Mouse (Mus musculus): ENCODE results near the gene Wscd2.

Wscd2 gene

DNA sequence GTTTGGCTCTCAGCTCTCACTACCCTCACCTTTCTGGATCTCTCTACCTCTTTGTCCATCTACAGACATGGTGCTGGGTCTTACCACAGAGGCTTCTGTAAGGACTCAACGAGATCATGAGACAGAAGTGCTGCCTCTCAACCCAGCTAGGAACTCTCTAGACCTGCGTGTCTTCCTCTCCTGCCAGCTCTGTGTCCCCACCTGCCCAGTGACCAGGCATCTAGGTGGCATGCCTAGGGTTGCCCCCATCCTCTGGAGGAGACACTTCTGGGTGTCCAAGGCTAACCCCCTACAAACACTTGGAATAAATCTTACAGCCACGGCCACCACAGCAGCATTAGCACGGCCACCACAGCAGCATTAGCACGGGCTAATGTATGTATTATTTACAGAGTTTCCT is 119.8 kb downstream of the Wscd2 start:
- in situ Hi-C loops (cut with MseI, MboI), result no loop called here

DNA sequence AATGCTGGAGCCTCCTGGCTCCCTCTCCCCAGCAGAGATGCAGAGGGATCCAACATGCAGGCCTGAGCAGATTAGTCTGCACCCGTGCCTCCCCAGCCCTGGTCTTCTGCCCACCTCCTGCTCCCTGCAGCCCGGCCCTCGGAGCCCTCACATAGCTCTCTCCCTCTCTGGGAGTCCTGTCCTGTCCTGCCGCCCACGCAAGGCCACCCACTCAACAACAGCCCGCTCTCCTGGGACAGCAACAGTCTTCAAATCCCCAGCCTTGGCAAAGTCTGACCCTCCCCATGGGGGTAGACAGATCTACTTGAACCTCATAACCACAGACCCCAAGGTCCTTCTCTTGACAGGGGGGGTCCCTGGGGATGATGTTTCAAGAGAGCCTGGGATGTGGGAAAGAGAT is 120.4 kb downstream of the Wscd2 start:
- in situ Hi-C loops (cut with MseI, MboI), result no loop called here

DNA sequence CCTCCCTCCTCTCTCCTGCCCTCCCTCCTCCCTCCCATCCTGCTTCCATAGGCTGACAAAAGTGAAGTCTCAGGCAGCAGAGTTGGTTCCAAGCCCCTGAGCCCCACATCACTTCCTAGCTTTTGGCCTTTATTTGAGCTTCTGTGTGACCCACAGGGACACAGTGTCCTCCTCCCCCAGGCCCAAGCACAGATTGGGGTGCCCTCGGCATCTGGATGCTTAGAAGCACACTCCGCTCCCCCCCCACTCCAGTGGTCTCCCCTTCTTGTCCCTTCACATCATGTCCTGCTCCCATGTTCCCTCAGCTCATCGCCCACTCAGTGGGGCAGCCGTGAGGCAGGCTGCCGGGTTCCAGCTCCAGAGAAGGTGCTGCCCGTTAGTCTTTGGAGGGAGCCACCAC is 121.0 kb downstream of the Wscd2 start:
- in situ Hi-C loops (cut with MseI, MboI), result no loop called here

DNA sequence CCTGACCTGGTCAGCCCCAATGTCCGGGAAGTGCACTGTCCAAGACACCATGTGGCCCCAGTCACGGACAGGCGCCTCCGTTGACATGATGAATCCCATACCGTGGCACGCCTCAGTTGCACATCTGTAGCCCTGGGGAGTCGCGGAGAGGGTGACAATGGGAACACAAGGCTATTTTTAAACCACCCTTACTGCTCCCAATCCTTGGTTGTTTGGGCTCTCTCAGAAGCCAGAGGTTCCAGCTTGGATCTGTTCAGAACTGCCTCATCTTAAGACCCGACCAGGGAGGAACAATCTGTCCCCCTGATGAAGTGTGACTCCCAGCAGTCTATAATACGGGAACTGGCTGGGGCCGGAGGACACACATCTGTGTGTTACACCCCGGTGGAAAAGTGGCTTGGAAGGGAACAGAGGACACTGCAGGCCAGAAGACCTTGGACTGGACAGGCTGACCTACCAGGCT is 121.7 kb downstream of the Wscd2 start:
- in situ Hi-C loops (cut with MseI, MboI), result no loop called here

DNA sequence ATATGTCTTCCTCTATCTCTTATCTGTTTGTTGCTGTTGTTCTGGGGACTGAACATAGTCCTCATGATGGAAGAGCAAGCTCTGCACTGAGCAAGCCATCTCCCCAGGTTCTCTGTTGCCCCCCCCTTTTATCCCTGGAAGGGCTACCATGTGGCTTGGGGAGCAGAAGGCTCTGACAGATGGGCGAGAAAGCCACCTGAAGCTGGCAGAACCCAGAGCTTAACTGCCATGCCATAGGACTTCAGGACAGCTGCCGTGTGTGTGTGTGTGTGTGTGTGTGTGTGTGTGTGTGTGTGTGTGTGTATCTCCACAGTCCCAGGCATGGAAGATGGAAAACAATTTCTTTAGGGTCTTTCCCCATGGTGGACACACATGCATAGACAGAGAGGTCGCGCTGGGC is 128.6 kb downstream of the Wscd2 start:
- in situ Hi-C loops (cut with MseI, MboI), result no loop called here

DNA sequence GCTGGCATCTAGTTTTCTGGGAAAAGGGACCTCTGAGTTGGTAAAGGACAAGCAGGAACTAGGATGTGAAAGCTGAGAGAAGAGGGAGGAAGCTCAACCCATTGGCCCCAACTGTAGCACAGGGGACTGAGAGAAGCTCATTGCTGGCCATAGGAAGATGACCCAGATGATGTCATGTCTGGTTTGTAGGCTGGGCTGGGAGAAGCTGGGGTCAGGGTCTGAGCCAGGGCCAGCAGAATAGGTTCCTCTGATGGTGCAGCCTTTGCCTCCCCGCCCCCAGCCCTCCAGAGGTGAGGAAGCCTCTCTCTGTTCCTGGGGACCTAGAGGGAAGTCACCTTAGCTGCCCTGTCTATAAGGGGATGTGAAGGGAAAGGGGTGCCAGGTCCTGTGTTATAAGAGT is 129.0 kb downstream of the Wscd2 start:
- in situ Hi-C loops (cut with MseI, MboI), result no loop called here

DNA sequence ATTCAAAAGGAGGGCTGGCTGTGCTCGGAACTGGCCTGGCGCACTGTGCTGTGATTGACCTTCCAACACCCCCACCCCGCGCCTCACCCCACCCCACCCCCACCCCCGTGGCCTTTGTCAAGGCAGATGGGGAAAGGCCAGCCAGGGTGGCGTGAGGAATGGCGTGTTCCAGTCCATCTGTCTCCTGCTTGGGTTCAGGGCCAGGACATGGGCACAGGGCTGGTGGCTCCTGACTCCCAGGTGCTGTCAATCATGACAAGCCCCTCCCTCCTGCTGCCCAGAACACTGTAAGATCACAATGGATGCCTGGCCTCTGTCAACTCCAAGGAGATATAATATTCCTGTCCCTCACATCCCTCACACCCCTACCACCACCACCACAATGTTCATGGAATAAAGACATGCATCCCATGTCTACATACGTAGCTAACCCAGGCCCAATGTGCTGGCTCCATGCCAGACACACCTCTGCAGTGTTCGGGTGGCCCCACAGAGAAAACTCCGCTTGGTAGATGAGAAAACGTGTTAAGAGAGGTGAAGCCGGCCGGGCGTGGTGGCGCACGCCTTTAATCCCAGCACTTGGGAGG is 130.1 kb downstream of the Wscd2 start:
- in situ Hi-C loops (cut with MseI, MboI), result no loop called here

DNA sequence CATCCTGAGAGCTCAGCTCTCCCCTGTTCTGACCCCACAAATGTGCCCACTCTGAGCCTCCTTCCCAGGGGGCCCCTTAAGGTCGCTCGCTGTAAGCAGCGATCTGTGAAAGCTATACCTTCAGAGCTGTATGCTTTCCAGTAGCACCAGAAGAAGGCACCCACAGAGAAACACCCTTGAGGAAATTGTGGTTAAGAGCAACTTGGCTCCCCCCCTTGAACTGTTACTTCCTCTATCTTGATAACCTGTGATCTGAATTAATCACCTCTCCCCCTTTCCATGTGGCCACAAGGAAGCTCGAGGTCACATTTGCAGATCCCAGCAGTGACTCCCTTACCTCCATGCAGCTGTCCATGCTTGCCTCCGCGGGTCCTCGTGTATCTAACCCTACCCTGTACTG is 130.9 kb downstream of the Wscd2 start:
- in situ Hi-C loops (cut with MseI, MboI), result no loop called here

DNA sequence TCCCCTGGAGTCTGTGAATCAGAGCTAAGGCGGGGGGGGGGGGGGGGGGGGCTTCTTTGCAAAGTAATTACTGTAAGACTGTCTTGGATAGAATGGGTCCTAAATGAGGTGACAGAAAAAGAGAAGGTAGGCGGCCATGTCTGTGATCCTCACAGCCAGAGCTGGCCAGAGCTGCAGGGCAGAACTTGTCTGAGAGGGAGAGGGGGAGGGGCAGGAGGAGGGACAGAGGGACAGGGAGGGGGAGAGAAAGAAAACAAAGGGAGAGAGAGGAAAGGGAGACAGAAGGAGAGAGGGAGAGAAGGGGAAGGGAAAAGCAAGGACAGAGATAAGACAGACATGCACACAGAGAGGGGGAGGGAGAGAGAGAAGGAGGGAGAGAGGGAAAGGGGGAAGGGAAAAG is 132.9 kb downstream of the Wscd2 start:
- in situ Hi-C loops (cut with MseI, MboI), result no loop called here

DNA sequence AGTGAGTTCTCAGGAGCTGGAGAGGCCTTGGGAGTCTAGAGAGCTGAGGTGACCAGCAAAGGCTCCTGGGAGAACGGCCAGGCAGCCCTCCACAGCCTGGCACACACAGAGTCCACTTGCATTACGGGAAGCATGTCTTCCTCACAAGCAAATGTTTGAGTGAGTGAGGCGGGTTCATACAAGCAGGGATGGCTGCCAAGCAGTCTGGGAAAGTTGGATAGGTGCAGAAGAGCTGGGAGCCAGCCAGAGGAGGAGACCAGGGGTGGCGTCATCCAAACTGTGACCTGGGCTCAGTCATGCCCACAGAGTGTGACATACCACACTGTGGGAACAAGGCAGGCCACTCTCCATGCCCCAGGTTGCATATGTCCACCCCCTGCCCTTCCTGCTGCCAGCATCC is 134.9 kb downstream of the Wscd2 start:
- in situ Hi-C loops (cut with MseI, MboI), result no loop called here

DNA sequence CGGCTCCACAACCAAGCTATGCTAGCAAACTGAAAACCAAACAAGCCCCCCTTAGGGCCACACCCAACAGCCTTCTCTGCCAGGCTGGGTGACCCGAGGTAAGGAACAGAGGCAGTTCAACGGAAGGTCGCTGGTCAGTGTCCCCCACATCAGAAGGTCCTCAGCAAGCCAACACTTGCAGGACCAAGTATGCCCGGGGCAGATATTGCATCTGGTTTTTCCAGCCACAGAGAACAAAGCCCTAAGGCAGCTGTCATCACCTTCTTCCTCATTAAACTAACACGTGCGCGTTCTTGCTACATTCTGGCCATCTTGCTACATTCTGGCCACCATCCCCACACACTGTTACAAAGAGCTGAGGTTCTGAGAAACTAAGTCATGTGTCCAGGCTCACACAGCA is 136.2 kb downstream of the Wscd2 start:
- in situ Hi-C loops (cut with MseI, MboI), result no loop called here

DNA sequence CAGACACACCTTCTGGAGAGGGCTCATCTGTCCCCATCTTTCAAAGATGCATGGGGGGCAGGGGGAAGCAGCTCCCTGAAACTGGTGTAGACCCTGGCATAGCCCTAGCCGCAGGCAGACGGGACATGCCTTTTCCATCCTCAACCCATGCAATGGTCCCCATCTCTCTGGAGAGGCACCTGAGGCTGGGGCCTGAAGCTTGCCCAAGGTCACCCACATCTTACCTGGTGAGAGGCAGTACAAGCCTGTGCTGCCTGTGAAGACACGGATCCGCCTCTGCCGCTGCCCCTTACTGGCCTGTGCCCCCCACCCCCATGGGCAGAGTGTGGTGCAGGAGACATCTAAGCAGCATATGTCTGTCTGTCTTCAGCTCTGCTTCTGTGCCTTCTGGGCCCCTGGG is 136.9 kb downstream of the Wscd2 start:
- in situ Hi-C loops (cut with MseI, MboI), result no loop called here

DNA sequence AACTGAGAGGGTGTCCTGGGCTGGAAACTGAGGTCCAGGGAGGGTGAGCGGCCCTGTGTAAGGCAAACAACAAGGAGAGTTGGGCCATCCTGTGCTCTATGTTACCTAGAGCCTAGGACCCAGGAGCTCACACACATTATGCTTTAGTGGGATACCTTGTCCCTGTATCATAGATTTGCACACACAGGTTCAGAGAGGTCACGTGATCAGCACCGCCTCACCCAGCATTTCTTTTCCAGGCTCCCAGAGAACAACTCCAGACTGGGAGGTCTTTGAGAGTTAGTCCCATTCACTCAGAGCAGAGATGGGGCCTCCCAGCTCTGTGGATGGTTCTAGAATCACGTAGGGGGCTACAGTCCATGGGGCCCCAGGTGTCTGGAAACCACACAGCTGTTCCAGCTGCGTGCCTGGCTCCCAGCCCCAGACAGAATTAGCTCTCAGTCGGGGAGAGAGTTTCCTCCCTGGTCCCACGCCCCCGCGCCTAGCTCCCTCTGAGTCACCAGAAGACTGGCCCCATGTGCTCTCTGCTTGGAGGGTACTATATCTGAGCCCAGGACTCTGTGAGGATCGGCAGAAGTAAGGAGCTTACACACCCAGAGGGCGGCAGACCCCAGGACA is 137.8 kb downstream of the Wscd2 start:
- in situ Hi-C loops (cut with MseI, MboI), result no loop called here

DNA sequence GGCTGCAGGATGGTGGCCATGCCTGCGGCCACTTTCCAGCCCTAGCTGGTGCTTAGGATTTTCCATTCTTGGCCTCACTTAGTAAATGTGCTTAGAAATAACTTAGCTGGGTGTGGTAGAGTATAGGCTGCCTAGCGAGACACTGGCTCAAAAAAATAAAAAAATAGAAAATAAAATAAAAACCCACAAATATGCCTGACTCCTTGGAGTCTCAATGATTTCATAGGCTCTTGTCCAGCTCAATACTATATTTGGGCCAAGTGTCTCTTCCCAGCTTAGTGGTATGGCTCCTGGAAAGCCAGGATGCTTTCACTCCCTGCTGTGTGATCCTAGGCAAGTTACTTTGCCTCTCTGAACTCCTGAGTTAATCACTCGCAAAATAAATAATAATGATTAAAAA is 139.1 kb downstream of the Wscd2 start:
- in situ Hi-C loops (cut with MseI, MboI), result no loop called here

DNA sequence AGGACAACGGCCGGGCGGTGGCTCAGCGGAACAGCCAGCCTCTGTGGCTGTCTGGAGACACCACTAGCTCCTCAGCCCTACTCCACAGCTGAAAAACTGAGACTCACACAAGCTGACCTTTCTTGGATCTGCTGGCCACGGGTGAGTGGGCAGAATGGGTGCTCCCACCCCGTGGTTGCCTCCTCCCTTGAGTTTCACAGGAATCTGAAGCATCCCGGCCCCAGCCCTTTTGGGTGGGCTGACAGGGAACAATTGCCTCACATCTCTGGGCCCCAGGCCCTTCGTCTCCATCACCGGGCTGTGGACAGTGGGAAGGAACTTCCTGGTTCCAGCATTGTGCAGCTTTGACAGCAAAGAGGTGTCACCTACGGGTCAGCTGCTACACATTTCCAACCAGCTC is 140.0 kb downstream of the Wscd2 start:
- in situ Hi-C loops (cut with MseI, MboI), result no loop called here

DNA sequence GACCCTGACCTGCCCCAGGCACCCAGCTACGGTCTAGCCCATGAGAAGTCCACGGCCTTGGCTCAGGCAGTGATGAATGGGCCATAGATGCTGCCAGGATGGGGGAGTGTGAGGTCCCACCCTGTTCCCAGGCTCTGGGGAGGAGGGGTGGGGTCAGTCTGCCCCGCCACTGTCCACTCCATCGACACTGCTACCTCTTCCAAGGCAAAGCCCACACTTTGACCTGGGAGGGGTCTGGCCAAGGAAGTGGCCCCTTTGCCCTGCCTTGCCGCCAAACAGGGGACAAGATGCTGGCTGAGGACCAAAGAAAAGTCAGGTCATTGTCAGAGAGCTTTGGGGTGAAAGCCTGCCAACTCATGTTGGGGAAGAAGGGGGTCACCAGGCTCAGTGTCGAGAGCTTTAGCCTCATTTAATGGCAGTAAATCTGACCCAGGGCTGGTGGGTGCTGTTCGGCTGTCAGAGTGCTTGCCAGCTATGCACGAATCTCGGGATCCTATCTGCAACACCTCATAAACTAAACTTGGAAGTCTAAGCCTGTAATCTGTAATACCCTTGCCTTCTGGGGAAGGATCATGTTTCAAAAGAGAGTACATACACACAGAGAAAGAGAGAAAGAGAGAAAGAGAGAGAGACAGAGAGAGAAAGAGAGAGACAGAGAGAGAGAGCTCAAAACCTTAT is 143.0 kb downstream of the Wscd2 start:
- in situ Hi-C loops (cut with MseI, MboI), result no loop called here

DNA sequence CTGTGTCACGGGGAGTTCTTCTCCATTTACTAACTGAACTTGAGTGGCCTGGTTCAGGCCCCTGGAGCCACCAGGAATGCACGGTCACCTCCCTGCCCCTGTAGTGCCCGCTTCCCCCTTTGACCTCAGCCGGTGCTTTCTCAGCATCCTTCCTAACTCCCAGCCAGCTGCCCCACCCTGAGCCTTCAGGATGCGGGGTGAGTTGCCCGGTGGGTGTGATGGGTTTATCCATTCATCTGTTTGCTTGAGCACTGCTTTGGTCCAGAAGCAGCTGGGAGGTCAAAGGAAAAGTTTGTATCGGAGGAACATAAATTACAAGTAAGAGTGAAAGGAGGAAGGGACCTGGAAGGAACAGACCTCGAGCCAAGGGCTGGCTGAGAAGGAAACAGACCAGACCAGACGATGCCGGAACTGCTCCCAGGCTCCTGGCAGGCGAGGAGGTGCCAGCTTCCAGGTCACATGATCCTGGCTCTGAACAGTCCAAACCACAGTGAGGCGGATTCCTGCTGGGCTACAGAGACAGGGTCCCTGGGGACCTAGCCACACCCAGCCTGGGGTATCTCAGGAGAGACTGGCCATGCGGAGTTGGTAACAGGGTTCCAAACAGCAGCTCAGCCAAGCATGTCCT is 144.0 kb downstream of the Wscd2 start:
- in situ Hi-C loops (cut with MseI, MboI), result no loop called here

DNA sequence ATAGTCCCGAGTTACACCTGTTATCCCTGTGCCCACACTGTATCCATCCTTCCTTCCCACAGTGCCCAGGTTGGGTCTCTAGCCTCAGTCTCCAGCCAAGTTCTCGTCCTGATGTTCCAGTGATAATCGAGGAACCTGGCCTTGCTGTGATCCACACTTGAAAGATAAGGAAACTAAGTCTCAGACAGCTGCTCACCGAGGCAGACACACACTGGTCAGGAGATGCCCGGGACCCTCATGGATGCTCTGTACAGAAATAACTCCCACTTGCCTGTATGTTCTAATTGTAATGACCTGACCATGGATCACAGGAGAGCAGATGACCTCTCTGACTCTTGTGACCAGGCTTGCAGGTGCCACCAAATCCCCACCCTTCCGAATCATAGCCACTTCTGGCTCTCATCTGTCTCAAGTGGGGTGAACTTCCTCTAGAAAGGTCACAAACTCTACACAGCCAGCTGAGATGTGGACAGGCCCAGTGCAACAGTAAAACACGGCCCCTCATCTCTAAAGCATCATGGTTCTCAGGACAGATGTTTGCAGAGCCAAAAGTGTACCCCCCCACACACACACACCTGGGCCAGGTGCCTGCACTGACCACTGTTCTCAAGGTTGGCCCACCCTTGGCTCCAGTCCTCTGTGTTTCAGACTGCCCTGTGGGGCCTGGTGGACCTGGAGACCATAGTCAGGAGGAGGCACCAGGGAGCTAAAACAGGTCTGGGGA is 144.9 kb downstream of the Wscd2 start:
- in situ Hi-C loops (cut with MseI, MboI), result no loop called here

DNA sequence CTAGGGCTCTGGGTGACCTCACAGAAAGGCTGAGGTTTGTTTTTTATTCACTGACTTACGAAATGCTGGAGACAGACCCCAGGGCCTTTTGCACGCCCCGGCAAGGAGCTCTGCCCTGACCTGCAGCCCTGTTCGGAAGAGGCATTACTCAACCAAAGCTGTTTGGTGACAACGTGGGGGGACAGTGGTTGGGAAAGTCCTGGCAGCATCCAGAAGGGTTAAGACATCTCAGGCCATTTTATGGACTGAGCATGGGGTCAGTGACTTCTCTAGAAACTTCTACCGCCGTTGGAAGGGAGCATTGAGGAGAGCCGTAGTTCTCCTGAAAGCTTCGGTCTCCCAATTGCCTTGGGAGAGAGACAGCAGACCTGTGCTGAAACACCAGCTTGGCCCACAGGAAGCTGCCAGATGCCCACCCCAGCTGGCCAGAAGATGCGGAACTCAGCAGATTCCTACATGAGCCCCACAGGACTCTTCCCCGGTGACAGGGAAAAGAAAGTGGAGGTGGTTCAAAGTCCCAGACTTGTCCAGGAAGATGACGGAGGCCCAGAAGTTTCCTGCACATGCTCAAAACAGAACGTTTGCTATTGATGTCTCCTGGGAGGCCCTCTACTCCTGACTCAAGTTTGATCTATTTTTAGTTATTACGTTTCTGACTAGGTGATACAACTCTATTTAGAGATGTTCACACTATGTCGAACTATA is 145.9 kb downstream of the Wscd2 start:
- in situ Hi-C loops (cut with MseI, MboI), result no loop called here

DNA sequence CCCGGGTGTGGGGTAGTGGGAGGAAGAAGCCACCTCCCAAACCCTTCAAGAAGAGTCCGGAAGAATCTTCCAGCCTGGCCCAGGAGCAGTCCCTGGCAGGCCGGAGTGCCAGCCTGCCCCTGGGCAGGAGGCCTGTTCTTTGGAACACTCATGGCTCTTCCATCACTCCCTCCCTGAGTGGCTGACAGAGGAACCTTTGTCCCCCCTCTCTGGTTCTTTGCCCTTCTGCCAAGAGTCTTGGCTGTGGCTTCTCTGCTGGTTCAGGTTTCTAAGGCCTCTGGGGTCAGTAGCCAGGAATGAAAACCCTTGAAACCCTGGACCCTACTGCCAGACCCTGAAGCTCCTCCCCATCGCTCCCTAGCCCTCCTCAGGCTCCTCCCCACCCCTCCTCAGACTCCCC is 147.5 kb downstream of the Wscd2 start:
- in situ Hi-C loops (cut with MseI, MboI), result no loop called here

DNA sequence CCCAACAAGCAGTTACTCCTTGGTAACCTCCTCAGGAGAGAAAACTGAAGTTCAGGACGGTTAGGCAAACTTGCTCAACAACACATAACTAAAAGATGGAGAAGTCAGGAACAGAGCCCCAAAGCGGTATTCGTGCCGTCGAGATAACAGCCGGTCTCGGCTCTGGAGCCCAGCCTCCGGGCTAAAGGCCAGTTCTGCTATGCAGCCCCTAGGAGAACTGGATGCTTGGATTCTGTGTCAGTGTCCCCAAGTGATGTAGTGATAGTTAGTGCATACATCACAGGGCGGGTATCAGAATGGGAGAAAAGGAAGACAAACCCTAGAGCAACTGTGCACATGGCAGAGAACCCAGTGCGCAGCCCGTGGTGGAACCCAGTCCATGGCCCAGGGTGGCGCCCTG is 147.9 kb downstream of the Wscd2 start:
- in situ Hi-C loops (cut with MseI, MboI), result no loop called here

DNA sequence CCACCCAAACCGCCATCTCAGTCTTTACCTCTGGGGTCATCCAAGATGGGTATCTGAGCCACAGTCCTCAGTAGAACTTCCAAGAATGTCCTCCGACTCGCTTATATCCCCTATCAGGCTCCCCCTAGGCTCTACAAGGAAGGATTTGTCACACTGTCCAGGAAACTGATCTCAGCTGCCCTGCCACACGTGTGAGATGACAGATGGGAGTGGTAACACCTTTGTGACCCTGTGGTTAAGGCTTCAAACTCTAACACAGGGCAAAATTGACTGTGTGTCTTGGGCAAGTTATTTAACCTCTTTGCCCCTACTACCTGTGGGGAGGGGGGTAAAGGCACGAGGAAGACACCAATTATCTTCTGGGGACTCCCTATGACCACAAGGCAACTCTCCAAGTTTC is 149.0 kb downstream of the Wscd2 start:
- in situ Hi-C loops (cut with MseI, MboI), result no loop called here
